28 mouse cellular contexts compared by ENCODE assay signal in the genomic region with DNA sequence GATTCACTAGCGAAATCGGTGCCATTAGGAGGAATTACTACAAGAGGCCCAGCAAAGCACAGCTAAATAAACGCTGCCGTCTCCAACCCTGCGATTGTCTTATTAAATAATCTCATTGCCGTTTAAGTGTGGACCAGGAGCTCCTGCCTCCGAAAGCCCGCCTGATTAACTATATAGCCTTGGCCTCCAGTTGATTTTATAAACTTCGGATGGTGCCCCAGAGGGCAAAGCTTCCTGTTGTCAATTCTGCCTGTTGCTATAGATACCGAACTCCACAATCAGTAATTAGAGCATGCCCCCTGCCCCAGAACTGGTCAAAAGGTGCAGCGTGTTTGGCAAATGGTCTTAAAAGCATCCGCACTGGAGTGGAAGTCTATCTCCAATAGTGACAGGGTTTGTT.
DNase-seq lines count a peak whose midpoint lies in the region; ATAC-seq and TF ChIP-seq lines count a peak whose summit lies in the region.
"Had no signal": no experiment of that assay in that cellular context is flagged by ENCODE, and none has a peak within 500 bp of the region (broad histone marks: within the 10 kb centered on the region; RNA-seq: fewer than 3 reads in every experiment).

No protein-coding gene starts in this region.

- WGBS in midbrain, embryonic 14.5 days, result 55% methylated on average over 12 of the region's 12 CpGs
- 48% methylated on average over 12 of the region's 12 CpGs for WGBS in midbrain, postnatal 0 days
- 22% methylated on average over 12 of the region's 12 CpGs for WGBS in forebrain, embryonic 13.5 days
- whole genome bisulfite sequencing in midbrain, embryonic 13.5 days, result 39% methylated on average over 12 of the region's 12 CpGs

- peak; percentile 47 for DNase-seq in embryo, embryonic 10 days (ENCODE audit: low spot score)
- no peak for DNase-seq in embryo, embryonic 9.5 days (ENCODE audit: extremely low spot score)
- DNase-seq in midbrain, embryonic 14.5 days, result peak; percentile 30
- DNase-seq in midbrain, postnatal 0 days (ENCODE audit: low spot score), result no peak
- peak; percentile 75 for DNase-seq in retina, postnatal 1 day
- DNase-seq in cerebellum, postnatal 36 days, result no peak
- DNase-seq: adrenal gland, adult 8-10 months; cerebellum, adult 8-10 months; gastrocnemius, postnatal 25 days; heart, adult 18-20 months; kidney, adult 2 months; kidney, postnatal 4 days; left cerebral cortex, postnatal 4 days; lung, adult 18-20 months; lung, postnatal 10 days; right cerebral cortex, postnatal 14 days; thymus, postnatal 4 days had no signal

- H3K36me3 ChIP-seq in midbrain, embryonic 14.5 days (ENCODE audit: control insufficient read depth, insufficient read depth, low read length), result no peaks in the 10 kb centered on the region
- no peaks in the 10 kb centered on the region for H3K36me3 ChIP-seq in midbrain, postnatal 0 days (ENCODE audit: insufficient read depth, low read length)
- H3K36me3 ChIP-seq in forebrain, embryonic 13.5 days (ENCODE audit: poor library complexity, severe bottlenecking), result no peaks in the 10 kb centered on the region
- no peaks in the 10 kb centered on the region for H3K36me3 ChIP-seq in midbrain, embryonic 13.5 days
- H3K36me3 ChIP-seq: embryonic facial prominence, embryonic 13.5 days; heart, embryonic 12.5 days; hindbrain, embryonic 15.5 days; liver, embryonic 12.5 days; midbrain, embryonic 15.5 days; neural tube, embryonic 12.5 days had no signal

- no peaks in the 10 kb centered on the region for H3K27me3 ChIP-seq in midbrain, embryonic 14.5 days (ENCODE audit: control insufficient read depth, insufficient read depth, low read length)
- no peaks in the 10 kb centered on the region for H3K27me3 ChIP-seq in midbrain, postnatal 0 days (ENCODE audit: insufficient read depth, low read length)
- H3K27me3 ChIP-seq in forebrain, embryonic 13.5 days, result no peaks in the 10 kb centered on the region
- H3K27me3 ChIP-seq in midbrain, embryonic 13.5 days, result no peaks in the 10 kb centered on the region
- H3K27me3 ChIP-seq: heart, embryonic 12.5 days; hindbrain, embryonic 15.5 days; liver, embryonic 12.5 days; midbrain, embryonic 15.5 days had no signal

- H3K4me1 ChIP-seq in midbrain, embryonic 14.5 days (ENCODE audit: control insufficient read depth, insufficient read depth, low read length), result no peaks in the 10 kb centered on the region
- H3K4me1 ChIP-seq in midbrain, postnatal 0 days (ENCODE audit: insufficient read depth, low read length), result no peaks in the 10 kb centered on the region
- peaks cover 15% of the 10 kb centered on the region for H3K4me1 ChIP-seq in forebrain, embryonic 13.5 days
- H3K4me1 ChIP-seq in midbrain, embryonic 13.5 days (replicated peaks), result peaks cover 7% of the 10 kb centered on the region; the same call in 1 of the 2 replicates
- H3K4me1 ChIP-seq: heart, embryonic 12.5 days; hindbrain, embryonic 15.5 days; liver, embryonic 12.5 days; neural tube, embryonic 12.5 days had no signal

- H3K27ac ChIP-seq in midbrain, embryonic 14.5 days (replicated peaks; ENCODE audit: low read depth, low read length), result no peak overlapping the region
- H3K27ac ChIP-seq in midbrain, postnatal 0 days (ENCODE audit: low read depth, low read length), result no peak overlapping the region
- no peak overlapping the region for H3K27ac ChIP-seq in forebrain, embryonic 13.5 days
- no peak overlapping the region for H3K27ac ChIP-seq in midbrain, embryonic 13.5 days
- H3K27ac ChIP-seq: embryonic facial prominence, embryonic 13.5 days; hindbrain, embryonic 15.5 days; kidney, postnatal 0 days; liver, embryonic 12.5 days; macrophage; midbrain, embryonic 15.5 days; neural tube, embryonic 12.5 days had no signal

- no peaks in the 10 kb centered on the region for H3K9me3 ChIP-seq in midbrain, embryonic 14.5 days (ENCODE audit: control insufficient read depth, low read length)
- H3K9me3 ChIP-seq in midbrain, postnatal 0 days (ENCODE audit: low read length), result no peaks in the 10 kb centered on the region
- H3K9me3 ChIP-seq in forebrain, embryonic 13.5 days (replicated peaks), result no peaks in the 10 kb centered on the region
- no peaks in the 10 kb centered on the region for H3K9me3 ChIP-seq in midbrain, embryonic 13.5 days
- H3K9me3 ChIP-seq: embryonic facial prominence, embryonic 13.5 days; heart, embryonic 12.5 days; hindbrain, embryonic 15.5 days; liver, embryonic 12.5 days; midbrain, embryonic 15.5 days; neural tube, embryonic 12.5 days had no signal

- TF ChIP-seq CTCF in midbrain, postnatal 0 days (IDR thresholded peaks at IDR 0.05), result no peak

- H3K9ac ChIP-seq in midbrain, embryonic 14.5 days (replicated peaks; ENCODE audit: low read length), result no peak overlapping the region
- no peak overlapping the region for H3K9ac ChIP-seq in midbrain, postnatal 0 days (replicated peaks; ENCODE audit: low read length, poor library complexity, severe bottlenecking)
- no peak overlapping the region for H3K9ac ChIP-seq in forebrain, embryonic 13.5 days
- no peak overlapping the region for H3K9ac ChIP-seq in midbrain, embryonic 13.5 days (replicated peaks)
- H3K9ac ChIP-seq: embryonic facial prominence, embryonic 13.5 days; heart, embryonic 12.5 days; hindbrain, embryonic 15.5 days; liver, embryonic 12.5 days; midbrain, embryonic 15.5 days; neural tube, embryonic 12.5 days had no signal

- no peak overlapping the region for H3K4me3 ChIP-seq in midbrain, embryonic 14.5 days (replicated peaks; ENCODE audit: low read depth, low read length)
- no peak overlapping the region for H3K4me3 ChIP-seq in midbrain, postnatal 0 days (ENCODE audit: low read depth, low read length)
- no peak overlapping the region for H3K4me3 ChIP-seq in forebrain, embryonic 13.5 days
- no peak overlapping the region for H3K4me3 ChIP-seq in midbrain, embryonic 13.5 days (replicated peaks)
- H3K4me3 ChIP-seq: embryonic facial prominence, embryonic 13.5 days; heart, embryonic 12.5 days; hindbrain, embryonic 15.5 days; liver, embryonic 12.5 days; midbrain, embryonic 15.5 days; neural tube, embryonic 12.5 days had no signal

- ATAC-seq in midbrain, embryonic 14.5 days (ENCODE audit: low FRiP score, low TSS enrichment), result no peak
- ATAC-seq in midbrain, postnatal 0 days (ENCODE audit: low FRiP score), result no peak
- peak; percentile 30; the same call in 1 of the 2 replicates for ATAC-seq in forebrain, embryonic 13.5 days
- ATAC-seq in midbrain, embryonic 13.5 days, result no peak
- ATAC-seq: activated CD4-positive, CD25-positive, alpha-beta regulatory T cell, adult 4 months; liver, embryonic 12.5 days; midbrain, embryonic 15.5 days had no signal

- no peak overlapping the region for H3K4me2 ChIP-seq in midbrain, embryonic 14.5 days (ENCODE audit: low read length)
- H3K4me2 ChIP-seq in midbrain, postnatal 0 days (ENCODE audit: low read depth, low read length, poor library complexity, severe bottlenecking), result no peak overlapping the region
- H3K4me2 ChIP-seq in forebrain, embryonic 13.5 days, result peak overlapping the region; percentile 27
- H3K4me2 ChIP-seq in midbrain, embryonic 13.5 days (replicated peaks), result no peak overlapping the region
- H3K4me2 ChIP-seq: embryonic facial prominence, embryonic 13.5 days; heart, embryonic 12.5 days; hindbrain, embryonic 15.5 days; liver, embryonic 12.5 days; midbrain, embryonic 15.5 days; neural tube, embryonic 12.5 days had no signal

Comparison
In these comparisons a context has a peak if more than half of its experiments do, and no peak if none do; other contexts are left out.
1. DNase-seq: peak in embryo, embryonic 10 days (single experiment), midbrain, embryonic 14.5 days (single experiment) and retina, postnatal 1 day (single experiment); none in embryo, embryonic 9.5 days (single experiment), midbrain, postnatal 0 days (single experiment) and cerebellum, postnatal 36 days (0 of 2).